Mouse (Mus musculus): Measurements from ENCODE around the gene Spata25.

DNA sequence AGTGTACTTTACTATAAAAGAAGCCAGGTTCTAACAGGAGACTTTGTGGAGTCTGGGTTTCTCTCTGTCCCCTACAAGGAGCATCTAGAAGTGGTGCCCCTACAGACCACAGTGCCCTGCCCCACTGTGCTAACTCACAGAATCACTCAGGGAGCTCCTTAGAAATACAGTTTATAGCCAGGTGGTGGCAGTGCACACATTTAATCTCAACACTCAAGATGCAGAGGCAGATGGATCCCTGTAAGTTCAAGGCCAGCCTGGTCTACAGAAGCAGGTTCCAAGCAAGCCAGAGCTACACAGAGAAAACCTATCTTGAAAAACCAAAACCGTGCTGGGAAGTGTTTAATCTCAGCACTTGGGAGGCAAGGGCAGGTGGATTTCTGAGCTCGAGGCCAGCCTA lies 34.6 kb downstream of the Spata25 start:
- TF ChIP-seq POLR2A (IDR thresholded peaks at IDR 0.05; ENCODE audit: insufficient read length, low read depth) (no peak), USF1 (IDR thresholded peaks at IDR 0.05; ENCODE audit: low read depth) (no peak), MYOG (IDR thresholded peaks at IDR 0.05; ENCODE audit: control insufficient read depth in 1 of 3, insufficient read depth in 1 of 3, insufficient read length in 2 of 3, low read depth in 2 of 3) (no peak), MYOD1 (IDR thresholded peaks at IDR 0.05; ENCODE audit: control insufficient read depth in 1 of 3, insufficient read length in 2 of 3, low read depth in 2 of 3) (no peak), REST (IDR thresholded peaks at IDR 0.05; ENCODE audit: insufficient read depth, insufficient read length) (no peak), MAX (IDR thresholded peaks at IDR 0.05; ENCODE audit: low read depth) (no peak)
